Mouse (Mus musculus) adrenal gland, postnatal 36 days (tissue): ENCODE data around the gene Gm20708. TPM values are rescaled to one million over a fixed set of nuclear protein-coding genes. Genes with fewer than 3 reads are reported as not detected.
A peak's percentile ranks its signal among the peaks of the same experiment; 100 is the strongest.

Source experiments
- DNase-seq, 2 experiments: peaks; one replicate each; pipeline ENCODE4 v3.0.0; 2021; ENCODE audit warnings: mixed read lengths in 1 of 2
- total RNA-seq, 2 experiments: library from RNA; stranded (reverse); gene quantifications; 2 replicates each; pipeline ENCODE4 v1.2.3; 2021

Gm20708 gene
- total RNA-seq, 2 experiments from 2014 or later = 0.50 to 0.63 TPM

DNA sequence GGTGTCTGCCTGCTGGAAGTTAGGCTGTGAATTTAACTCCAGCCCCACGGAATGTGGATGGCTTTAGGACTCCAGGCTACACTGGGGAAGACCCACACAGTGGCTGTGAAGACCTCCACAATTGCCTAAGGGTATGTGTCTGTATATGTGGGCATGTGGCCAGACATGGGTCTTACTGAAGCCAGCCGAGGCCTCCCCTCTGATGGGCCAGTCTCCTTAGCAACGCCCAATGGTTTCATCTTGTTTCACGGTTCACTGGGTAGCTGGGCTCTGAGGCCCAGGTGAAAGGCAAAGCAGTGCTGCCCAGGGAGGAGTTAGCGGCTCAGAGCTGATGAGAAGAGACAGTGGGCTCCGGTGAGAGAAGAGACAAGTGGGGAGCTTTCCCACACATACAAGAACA is 56.5 kb downstream of the Gm20708 start:
- DNase-seq = no peak

DNA sequence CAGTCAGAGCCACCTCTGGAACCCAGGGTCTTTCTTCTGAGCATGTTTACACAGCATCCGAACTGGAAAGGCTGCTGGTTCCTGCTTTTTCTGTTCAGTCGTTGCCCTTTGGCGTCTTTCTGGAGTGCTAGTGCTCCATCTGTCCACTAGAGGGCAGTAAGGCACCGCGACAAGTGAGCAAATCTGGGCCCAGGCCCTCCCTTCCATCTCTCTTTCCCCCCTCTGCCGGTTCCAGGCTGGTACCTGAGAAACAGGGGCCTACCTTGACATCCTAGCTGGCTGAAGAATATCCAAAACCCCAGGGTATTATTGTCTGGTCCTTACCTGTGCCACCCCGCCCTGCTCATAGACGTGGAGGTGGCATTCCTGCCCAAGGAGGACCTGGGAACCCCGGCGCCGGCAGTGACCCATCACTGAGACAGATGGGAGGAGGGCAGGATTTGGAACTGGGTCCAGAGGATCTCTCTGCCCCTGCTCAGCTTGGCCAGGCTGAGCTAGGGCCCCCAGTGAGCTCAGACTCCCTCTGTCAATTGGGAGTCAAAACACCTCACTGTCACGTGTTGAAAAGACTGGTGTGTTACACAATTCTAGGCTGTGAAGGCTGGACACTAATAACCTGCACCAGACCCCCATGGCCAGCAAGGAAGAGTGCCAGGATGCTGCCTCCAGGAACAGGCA is 61.4 kb downstream of the Gm20708 start:
- peak; percentile 70 to 75 for DNase-seq

DNA sequence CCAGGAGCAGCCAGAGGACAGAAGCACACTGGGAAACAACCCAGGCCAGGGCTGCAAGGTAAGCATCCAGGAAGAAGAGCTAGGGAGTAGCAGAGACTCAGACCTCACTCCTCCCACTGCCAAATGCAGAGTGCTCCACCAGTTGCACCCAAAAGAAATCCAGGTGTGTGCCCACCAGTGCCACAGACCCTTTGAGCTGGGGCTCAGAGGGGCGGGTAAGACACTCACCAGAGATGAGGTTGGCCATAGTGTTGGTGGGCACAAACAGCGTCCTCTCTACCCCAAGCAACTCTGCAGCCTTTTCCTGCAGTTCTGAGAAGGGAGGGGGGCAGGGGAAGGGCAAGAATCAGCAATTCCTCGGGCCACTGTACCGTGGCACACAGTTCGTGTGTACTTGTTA is 61.9 kb downstream of the Gm20708 start:
- no peak for DNase-seq

DNA sequence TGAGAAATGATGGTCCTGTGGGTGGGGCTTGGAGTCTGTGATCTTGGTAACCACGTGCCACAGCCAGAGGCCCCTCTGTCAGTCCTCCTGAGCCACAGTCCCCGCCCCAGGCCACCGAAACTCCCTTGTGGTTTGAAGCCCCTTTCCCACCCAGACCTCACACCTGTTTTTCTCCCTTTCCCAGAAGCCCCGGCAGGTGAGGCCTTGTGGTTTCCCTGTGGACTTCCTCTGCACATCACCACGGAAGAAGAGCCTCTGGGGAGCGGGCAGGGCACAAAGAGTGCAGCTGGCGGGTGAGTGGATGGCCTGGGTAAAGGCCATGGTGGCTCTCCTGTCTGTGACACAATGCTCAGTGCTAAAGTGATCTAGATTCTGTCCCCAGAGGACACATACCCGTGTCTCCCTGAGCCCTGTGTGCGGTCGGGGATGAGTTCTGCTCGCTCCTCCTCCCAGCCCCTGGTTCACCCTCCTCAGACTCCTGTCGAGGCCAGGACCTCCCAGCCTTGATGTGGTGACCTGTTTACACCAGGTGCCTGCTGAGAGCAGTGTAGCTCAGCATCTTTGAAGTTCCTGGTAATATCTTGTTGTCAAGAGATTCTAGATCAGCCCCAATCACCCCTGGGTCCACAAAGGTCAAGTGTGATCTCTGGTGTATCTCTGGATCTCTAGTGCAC is 62.6 kb downstream of the Gm20708 start:
- DNase-seq = no peak

DNA sequence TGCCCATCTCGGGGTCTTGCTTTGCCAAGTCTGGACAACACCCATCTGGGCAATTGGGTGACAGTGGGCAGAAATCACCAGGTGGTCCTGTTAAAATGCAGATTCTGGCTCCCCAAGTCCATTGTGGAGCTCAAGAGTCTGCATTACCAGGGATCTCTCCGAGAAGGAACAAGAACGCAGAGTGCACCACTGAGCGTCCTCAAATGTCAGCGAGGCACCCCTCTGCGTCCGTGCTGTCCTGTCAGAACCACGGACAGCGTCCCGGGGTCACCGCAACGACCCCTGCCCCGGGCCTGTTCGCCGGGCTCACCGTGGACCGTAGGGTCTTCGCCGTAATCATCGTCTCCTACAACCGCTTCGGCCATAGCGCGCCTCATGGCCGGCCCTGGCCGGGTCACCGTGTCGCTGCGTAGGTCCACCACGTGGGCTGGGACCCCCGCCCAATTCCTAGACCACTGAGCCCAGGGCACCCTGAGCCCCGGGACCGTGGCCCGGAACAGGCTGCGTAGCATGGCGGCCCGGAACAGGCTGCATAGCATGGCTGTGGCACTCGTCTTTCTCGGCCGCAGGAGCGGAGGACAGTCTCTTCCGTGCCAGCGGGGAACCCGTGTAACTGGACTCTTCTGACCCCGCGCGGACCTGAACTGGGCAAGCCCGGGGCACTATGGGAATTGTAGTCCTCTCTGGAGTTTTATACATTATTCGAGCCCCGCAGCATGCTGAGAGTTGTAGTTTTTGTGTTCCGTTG is 63.6 kb downstream of the Gm20708 start, which contains the start of gene Tha1:
TSS of gene Tha1 (minus strand) at position 621 of the 748 bp plus-strand sequence.
- peak; percentile 90 to 91 for DNase-seq

DNA sequence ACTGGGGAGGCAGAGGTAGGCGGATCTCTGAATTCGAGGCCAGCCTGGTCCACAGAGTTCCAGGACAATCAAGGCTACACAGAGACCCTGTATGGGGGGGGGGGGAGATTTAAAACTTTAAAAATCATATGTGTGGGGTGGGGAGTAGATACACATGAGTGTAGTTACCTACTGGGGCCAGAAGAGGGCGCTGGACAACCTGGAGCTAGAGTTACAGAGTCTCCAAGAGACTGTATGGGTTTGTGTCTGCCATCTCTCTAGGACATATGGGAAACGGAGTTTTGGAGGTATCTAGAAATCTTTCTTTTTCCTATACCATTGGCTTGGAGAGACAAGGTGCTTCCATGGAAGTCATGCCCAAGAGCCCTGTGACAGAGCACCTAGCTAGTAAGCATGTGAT is 65.0 kb downstream of the Gm20708 start:
- DNase-seq = no peak

DNA sequence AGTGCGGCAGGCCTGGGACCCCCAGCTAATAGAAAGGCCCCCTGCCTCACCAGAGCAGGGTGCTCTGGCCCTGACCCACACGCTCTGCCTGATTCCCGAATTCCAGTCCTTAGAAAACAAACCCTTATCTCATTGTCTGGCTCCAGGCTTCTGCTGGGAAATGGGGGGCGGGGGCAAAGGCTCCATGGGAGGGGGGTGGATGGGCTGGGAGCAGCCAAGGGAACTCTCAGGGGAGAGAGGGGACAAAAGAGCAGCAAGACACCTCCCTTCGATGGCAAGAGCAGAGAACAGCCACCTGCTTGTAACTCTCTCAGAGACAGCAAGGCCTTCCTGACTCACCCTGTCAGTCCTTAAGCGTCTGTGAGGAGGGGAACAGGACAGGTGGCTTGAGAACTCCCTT is 66.2 kb downstream of the Gm20708 start:
- no peak for DNase-seq

DNA sequence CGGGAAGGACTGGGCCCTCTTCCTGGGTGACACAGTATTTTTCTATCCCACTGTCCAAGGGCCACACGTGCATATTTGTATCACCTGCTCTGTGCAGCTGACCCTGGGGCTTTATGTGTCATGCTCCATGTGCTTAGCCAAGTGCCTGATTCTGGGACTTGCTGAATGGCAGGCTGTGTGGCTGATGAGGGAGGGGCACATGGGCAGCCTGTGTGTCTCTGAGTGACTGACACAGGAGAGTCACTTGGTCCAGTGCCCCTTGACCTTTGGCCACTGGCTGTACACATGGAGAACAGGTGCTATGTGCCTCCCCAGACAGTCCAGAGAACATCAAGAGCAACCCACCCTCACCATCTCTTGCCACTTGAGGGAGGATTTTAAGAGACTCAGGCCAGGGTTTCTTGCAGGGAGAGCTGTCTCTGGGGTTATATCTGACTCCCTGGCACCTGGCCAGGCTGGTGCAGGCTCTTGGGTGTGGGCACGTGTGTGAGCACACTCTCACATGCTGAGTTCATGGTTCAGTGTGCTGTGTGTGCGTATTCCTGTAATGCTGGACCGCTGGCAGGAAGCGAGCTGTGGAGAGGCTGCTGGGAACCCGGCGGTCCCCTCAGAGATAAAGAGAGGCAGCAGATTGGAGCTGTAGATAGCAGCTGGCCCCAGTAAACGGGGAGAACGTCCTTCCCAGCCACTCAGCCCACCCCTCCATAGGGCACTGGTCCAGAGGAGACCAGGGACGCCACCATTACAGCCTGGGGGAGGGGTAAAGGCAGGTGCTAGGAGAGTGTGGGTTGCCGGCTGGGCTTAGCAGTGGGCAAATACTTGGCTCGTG is 68.7 kb downstream of the Gm20708 start:
- DNase-seq = peak in 1 of 2 experiments; percentile 44

DNA sequence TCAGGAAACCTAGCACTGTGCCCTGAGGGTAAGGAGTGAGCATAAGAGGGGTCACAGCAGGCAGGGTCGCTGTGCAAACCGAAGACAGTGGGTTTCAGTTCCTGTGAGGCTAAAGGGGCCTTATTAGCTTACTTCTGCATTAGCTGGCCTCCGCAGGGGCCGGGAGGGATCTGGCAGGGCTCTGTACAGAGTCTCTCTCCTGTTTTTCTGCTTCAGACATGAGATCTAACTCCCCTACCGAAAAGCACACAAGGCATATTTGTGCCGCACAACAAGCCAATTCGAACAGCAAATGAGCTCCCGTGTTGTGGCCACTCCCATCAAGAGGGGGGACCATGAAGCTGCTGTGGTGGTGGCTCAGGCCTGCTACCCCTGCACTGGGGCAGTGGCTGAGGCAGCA is 69.4 kb downstream of the Gm20708 start:
- no peak for DNase-seq

DNA sequence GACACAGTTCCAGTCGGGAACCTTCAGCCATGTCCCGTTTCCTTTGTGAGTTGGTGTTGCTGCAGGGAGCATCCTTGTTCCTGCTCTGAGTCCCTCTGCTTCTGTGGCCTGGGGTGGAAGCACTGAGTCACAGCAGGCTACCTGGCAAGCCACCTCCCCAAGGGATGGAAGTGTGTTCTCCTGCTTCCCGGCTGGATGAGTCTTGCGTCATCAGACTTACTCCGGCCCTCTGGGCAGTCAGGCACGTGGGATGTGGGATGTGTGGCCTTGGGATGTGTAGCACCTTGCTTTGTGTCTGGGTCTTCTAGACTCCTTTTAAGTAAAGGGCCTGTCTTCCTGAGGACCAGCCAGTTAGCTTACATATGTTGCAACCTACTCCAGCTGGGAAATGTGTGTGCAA is 70.2 kb downstream of the Gm20708 start:
- DNase-seq = no peak

DNA sequence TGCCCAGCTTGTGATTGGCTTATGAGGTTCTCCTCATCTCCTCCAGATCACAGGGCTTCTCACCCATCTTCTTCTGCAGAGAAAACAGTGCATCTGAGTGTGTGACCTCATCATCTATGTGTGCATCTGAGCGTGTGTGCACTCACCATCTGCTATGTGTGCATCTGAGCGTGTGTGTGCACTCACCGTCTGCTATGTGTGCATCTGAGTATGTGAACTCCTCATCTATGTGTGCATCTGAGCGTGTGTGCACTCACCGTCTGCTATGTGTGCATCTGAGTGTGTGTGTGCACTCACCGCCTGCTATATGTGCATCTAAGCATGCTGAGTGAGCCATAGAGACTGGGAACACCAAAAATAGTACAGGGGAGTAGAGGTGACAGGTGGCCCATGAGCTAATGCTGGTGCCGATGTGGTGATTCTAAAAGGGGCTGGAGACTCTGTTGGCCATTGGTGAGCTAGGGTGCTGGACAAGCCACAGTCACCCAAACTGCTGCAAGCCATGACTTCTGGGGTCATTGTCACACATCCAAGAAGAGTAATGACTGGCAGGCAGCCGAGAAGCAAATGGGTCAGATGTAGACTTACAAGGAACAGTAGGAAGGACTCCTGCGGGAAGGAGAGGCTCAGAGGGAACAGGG is 71.0 kb downstream of the Gm20708 start:
- no peak for DNase-seq

DNA sequence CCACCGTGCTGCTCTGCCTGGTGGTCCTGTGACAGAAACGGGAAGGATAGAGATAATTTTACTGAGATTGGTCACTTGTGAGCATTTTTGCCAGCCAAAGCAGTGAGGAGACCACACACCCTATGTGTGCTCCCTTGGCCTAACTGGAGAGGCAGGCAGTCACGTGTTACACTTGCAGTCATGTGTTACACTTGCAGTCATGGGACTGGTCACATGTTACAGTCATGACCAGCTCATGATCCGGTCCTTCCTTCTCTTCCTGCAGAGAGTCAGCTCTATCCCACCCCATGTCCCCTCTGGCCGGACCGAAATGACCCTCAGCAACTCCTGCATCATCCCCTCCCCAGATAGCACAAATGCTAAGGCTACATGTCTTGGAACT is 71.5 kb downstream of the Gm20708 start:
- no peak for DNase-seq

DNA sequence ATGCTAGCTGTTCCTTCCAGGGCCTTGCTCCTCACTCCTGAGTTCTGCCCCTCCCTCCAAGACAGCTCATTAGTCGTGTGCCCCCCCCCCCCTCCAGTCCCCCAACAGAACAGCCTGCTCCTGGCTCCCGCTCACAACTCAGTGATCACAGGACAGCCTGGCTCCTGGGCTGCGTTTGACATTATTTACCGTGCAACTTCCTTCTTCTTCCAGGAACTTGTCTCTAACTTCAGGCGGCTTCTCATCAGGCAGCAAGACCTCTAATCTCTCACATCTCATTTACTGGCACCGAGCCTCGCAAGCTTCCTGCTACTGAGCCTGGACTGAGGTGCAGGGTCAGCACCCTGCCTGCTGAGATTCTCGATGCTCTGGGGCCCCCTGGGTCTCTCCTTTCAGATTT is 72.3 kb downstream of the Gm20708 start:
- DNase-seq = peak; percentile 38 to 62

DNA sequence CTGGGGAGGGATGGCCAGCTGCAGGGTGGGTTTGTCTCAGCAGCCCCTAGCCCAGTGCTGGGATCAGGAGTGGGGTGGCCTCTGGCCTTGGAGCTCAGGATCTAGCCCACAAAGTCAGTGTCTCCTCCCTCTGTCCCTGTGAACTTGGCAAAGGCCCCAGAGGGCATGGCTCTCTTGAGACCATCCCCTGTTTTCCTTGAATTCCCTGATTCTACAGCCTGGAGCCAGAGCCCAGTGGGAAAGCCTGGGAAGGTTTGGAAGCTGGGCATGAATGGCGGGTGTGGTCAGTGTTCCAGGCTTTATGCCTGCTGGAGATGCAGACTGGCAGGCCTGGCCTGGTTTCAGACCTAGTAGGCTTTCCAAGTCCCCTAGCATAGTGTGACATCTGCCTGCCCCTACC is 72.7 kb downstream of the Gm20708 start:
- DNase-seq = peak in 1 of 2 experiments; percentile 33

DNA sequence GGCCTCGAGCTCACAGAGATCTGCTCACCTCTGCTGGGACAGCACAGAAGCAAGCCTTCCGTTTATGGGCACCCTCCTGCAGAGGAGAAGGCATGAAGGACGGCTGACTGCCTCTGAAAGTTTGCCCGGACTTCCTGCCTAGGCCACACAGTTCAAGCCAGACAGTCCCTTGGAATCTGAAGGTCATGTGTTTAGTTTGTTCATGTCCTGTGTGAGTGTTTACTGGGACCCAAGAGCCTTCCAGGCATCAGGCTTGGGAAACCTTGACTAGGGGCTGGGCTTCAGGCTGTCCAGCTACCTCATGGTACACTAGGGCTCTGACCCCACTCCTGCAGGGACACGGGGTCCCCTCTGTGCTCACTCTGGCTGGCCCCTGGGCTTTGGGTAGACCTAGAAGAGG is 76.5 kb downstream of the Gm20708 start:
- DNase-seq = peak in 1 of 2 experiments; percentile 42

DNA sequence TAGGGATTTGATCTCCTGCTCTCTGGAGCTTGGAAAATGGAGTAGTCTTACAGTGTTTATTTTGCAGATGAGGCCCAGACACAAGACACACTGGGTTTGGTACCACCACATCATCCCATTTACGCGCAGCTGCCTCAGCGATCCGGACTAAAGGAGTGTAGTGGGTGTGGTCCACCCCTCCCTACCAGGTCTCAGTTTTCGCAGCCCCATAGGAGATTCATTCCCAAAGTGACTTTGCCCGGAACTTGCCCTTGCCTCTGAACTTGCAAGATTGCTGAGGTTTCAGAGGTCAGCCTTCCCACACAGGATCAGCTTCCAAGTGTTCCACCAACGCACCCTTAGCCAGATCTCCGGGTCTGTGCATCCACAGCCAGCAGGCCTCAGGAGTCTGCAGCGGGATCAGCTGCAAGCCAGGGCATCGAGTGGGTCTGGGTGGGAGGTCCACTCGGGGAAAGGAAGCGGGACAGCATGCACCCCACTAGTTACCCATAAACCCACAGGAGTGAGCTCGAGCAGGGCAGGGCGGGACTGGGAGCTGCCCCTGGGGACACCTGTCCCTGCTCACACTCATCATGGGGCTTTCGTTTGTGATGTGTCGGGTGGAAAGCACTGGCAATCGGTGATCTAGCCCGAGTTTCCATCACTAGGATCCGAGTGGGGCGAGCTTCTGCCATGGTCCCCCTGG is 78.8 kb downstream of the Gm20708 start:
- no peak for DNase-seq

DNA sequence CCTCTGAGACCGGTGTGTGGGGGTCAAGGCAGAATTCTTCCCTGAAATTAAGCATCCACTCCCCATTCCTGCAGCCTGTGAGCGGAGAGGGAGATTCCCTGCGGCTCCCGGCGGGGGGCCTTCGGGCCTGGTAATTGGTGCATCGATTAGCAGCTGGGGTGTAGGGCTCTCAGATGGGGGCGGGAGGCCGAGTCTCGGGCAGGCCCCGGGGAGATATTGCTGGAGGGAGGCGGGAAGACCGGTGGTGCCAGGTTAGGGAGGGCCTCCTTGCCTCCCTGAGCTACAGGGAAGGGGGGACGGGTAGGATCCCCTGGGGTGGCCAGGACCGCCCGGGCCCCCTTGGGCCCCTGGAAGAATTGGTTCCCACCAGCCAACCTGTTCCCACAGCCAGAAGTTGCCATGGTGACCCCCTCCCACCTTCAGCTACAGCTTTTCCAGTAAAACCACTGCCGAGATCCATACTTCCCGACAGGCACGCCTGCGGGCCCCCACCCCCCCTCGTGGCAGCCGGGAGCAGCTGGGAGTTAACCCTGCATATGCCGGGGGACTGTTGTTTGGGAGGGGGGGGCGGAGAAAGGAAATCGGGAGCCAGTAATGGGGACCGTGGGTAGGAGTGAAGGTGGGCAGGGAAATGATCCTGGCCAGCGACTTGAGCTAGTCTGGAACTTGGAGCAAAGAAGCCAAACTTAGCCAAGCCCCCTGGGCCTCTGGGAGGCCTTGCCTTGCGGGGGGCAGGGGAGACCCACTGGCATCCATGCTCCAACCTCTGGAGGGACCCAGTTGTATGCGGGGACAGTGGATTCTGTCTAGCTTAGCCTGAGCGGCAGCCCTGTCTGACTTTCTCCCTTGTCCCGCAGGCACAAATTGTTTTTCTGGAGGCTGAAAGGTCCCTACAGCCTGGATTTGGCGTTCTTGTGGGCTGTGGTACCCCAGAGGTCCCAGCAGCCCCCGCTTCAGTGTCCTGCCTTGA is 79.7 kb downstream of the Gm20708 start:
- DNase-seq = no peak
